Mouse (Mus musculus) intestine, postnatal 0 days (tissue): ENCODE data around the gene Atg10. TPM values are rescaled to one million over a fixed set of nuclear protein-coding genes. Genes with fewer than 3 reads are reported as not detected.

Experiments used
- ATAC-seq: fragments of 200-750 bp; cut with Nextera tagmentation; 2 replicates; pipeline ENCODE4 v1.8.0; 2017; ENCODE audit warnings: mild to moderate bottlenecking, moderate TSS enrichment, moderate library complexity
- H3K27ac ChIP-seq: fragments of 300-500 bp; sonication (generic); 2 replicates; pipeline ENCODE4 v1.5.1; 2014; ENCODE audit warnings: mild to moderate bottlenecking, low read depth, low read length, moderate library complexity
- H3K27me3 ChIP-seq: fragments of 300-500 bp; sonication (generic); replicated peaks from 2 replicates; pipeline ENCODE4 v1.6.1; 2014; ENCODE audit warnings: low read length, mixed read lengths; ENCODE audit not compliant: control insufficient read depth, insufficient read depth
- H3K36me3 ChIP-seq: fragments of 300-500 bp; sonication (generic); 2 replicates; pipeline ENCODE4 v1.6.1; 2014; ENCODE audit warnings: mild to moderate bottlenecking, moderate library complexity; ENCODE audit not compliant: control insufficient read depth, insufficient read depth
- H3K4me1 ChIP-seq: fragments of 300-500 bp; sonication (generic); replicated peaks from 2 replicates; pipeline ENCODE4 v1.6.1; 2014; ENCODE audit warnings: antibody characterized with exemption, low read length, mixed read lengths; ENCODE audit not compliant: control insufficient read depth, insufficient read depth
- H3K4me2 ChIP-seq: fragments of 300-500 bp; sonication (generic); replicated peaks from 2 replicates; pipeline ENCODE4 v1.6.1; 2014; ENCODE audit warnings: low read depth, mild to moderate bottlenecking, moderate library complexity
- H3K4me3 ChIP-seq: fragments of 300-500 bp; sonication (generic); 2 replicates; pipeline ENCODE4 v1.5.1; 2014; ENCODE audit warnings: low read depth, low read length
- H3K9ac ChIP-seq: fragments of 300-500 bp; sonication (generic); 2 replicates; pipeline ENCODE4 v1.6.1; 2014; ENCODE audit warnings: mild to moderate bottlenecking, low read depth, low read length
- H3K9me3 ChIP-seq: fragments of 300-500 bp; sonication (generic); 2 replicates; pipeline ENCODE4 v1.6.1; 2016; ENCODE audit warnings: mixed run types; ENCODE audit not compliant: control insufficient read depth
- CTCF ChIP-seq: sonication (generic); IDR thresholded peaks from 2 replicates; pipeline ENCODE4 v1.5.1; 2016; ENCODE audit warnings: low read depth, mild to moderate bottlenecking, control low read depth, antibody characterized with exemption, moderate library complexity
- WGBS: fragments of 180-500 bp; shearing (Covaris S2); extraction: QIAGEN DNeasy Blood & Tissue Kit; methylation state at CpG from one replicate; pipeline ENCODE4 v1.1.7; 2014; 5-methylcytosine and 5-hydroxymethylcytosine counted together
- polyA plus RNA-seq: library from polyadenylated mRNA; unstranded; fragments of >200 nt; fragmentation: Nextera tagmentation; extraction: Ambion mirVana; gene quantifications from 2 replicates; pipeline ENCODE4 v1.2.1, GENCODE M21; 2015

The Atg10 gene
- polyA plus RNA-seq, 1 experiment from 2014 or later = 24.5 TPM

GRCm38 (mm10) chr13:90977057-90977456 is 246.7 kb downstream of the Atg10 start:
- 83% methylated on average over 3 of the region's 3 CpGs for WGBS
- H3K4me1 ChIP-seq = no peaks in the 10 kb centered on the region
- H3K4me2 ChIP-seq = no peak overlapping the region
- H3K4me3 ChIP-seq = no peak overlapping the region
- no peaks in the 10 kb centered on the region for H3K9me3 ChIP-seq
- H3K27ac ChIP-seq = no peak overlapping the region
- no peaks in the 10 kb centered on the region for H3K36me3 ChIP-seq
- TF ChIP-seq CTCF = no peak
- no peaks in the 10 kb centered on the region for H3K27me3 ChIP-seq
- H3K9ac ChIP-seq = no peak overlapping the region
- no peak for ATAC-seq

- Histone ChIP-seq H3K4me2 (no peak overlapping the region), H3K27me3 (no peaks in the 10 kb centered on the region), H3K9ac (no peak overlapping the region), H3K4me1 (no peaks in the 10 kb centered on the region), H3K9me3 (no peaks in the 10 kb centered on the region), H3K36me3 (no peaks in the 10 kb centered on the region), H3K4me3 (no peak overlapping the region), H3K27ac (no peak overlapping the region)
- no peak for ATAC-seq
- TF ChIP-seq CTCF = no peak
- 67% methylated on average over 7 of the region's 7 CpGs for WGBS
Observed at GRCm38 (mm10) chr13:90973409-90973808, 250.4 kb downstream of the Atg10 start.

DNA sequence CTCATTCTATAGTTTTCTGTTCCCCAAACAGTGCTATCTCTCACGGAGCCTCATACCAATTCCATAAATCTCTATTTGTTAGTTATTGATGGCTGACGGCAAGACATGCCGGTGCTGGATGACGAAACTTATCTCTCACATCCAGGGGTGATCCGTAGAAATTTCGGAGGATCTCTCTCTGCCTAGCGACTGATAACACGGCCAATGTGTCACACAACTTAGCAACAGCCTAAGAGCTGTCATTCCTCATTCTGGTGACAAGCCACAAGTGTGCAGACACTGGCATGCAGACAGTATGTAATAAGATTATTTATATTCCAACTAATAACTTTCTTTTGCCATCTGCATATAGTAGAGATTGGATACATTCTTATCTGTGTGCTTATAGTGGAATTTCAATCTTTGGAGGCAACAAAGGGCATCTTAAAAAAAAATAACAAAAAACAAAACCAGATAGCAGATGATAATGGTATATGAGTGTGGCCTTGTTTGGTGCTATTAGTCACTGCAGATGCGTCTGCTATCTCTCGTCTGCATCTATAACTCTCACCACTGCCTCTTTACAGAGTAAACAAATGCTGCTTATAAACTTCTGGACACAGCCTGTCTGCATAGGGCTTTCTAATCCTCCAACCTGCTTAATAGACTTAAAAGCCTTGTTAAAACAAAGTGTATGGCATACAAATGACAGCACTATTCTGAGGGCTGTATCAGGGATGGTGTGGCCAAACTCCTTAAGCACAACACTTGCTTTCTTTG is 253.3 kb downstream of the Atg10 start:
- Histone ChIP-seq H3K4me3 (no peak overlapping the region), H3K4me2 (no peak overlapping the region), H3K27me3 (no peaks in the 10 kb centered on the region), H3K36me3 (no peaks in the 10 kb centered on the region), H3K27ac (no peak overlapping the region), H3K9me3 (no peaks in the 10 kb centered on the region), H3K9ac (no peak overlapping the region), H3K4me1 (no peaks in the 10 kb centered on the region)
- 50% methylated on average over 10 of the region's 10 CpGs for WGBS
- ATAC-seq = no peak
- no peak for TF ChIP-seq CTCF

GRCm38 (mm10) chr13:90968940-90969339 is 254.8 kb downstream of the Atg10 start:
- Histone ChIP-seq H3K9me3 (no peaks in the 10 kb centered on the region), H3K4me3 (no peak overlapping the region), H3K4me2 (no peak overlapping the region), H3K27ac (no peak overlapping the region), H3K9ac (no peak overlapping the region), H3K36me3 (no peaks in the 10 kb centered on the region), H3K4me1 (no peaks in the 10 kb centered on the region), H3K27me3 (no peaks in the 10 kb centered on the region)
- no peak for TF ChIP-seq CTCF
- ATAC-seq = no peak
- WGBS = 58% methylated on average over 4 of the region's 4 CpGs

DNA sequence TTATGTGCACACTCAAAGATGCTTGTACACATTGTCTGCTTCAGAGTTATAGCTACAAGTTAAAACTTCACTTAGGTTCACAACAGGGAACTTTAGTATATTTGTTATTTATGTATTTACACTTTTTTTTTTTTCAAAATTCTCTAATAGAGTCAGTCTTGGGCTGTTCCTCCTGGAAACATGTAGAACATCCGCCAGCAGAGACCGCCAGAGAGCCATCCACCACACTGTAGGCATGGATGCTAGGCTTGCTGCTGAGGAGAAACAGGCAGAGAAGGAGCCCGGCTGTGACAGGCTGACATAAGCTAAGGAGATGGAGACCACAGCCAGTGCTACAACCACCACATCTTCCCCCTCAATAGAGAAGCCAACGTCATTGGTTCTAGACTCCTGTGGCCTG is 256.3 kb downstream of the Atg10 start:
- no peak overlapping the region for H3K4me2 ChIP-seq
- no peak overlapping the region for H3K9ac ChIP-seq
- 9% methylated on average over 4 of the region's 4 CpGs for WGBS
- ATAC-seq = 0 out of 2 replicates have a peak, but pooled peaks have one; percentile 46
- no peaks in the 10 kb centered on the region for H3K27me3 ChIP-seq
- no peaks in the 10 kb centered on the region for H3K36me3 ChIP-seq
- H3K27ac ChIP-seq = no peak overlapping the region
- H3K4me1 ChIP-seq = no peaks in the 10 kb centered on the region
- H3K4me3 ChIP-seq = no peak overlapping the region
- peak; percentile 97 for TF ChIP-seq CTCF
- no peaks in the 10 kb centered on the region for H3K9me3 ChIP-seq

- no peak for TF ChIP-seq CTCF
- no peak overlapping the region for H3K9ac ChIP-seq
- no peaks in the 10 kb centered on the region for H3K4me1 ChIP-seq
- peak; percentile 58; the same call in 1 of the 2 replicates for ATAC-seq
- 61% methylated on average over 8 of the region's 8 CpGs for WGBS
- no peaks in the 10 kb centered on the region for H3K9me3 ChIP-seq
- no peaks in the 10 kb centered on the region for H3K36me3 ChIP-seq
- no peak overlapping the region for H3K4me3 ChIP-seq
- no peaks in the 10 kb centered on the region for H3K27me3 ChIP-seq
- no peak overlapping the region for H3K4me2 ChIP-seq
- no peak overlapping the region for H3K27ac ChIP-seq
Observed at GRCm38 (mm10) chr13:90965996-90966395, 257.8 kb downstream of the Atg10 start.
